13 mouse cellular contexts compared by ENCODE assay signal in the genomic region with DNA sequence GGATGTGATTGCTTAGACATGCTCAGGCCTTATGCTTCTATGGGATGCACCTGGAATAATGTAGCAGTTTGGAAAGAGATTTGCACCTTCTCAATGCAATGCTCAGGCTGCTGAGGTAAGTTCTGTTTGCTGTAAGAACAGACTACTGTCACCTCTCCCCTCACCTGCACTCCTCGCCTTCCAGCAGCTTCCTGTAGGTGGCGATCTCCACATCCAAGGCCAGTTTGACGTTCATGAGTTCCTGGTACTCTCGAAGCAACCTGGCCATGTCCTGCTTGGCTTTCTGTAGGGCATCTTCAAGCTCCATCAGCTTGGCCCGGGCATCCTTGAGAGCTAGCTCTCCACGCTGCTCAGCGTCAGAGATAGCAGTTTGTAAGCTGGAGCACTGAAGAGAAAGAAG. TPM values are rescaled to one million over a fixed set of nuclear protein-coding genes. Genes with fewer than 3 reads are reported as not detected.
DNase-seq lines count a peak whose midpoint lies in the region; ATAC-seq and TF ChIP-seq lines count a peak whose summit lies in the region.
"Had no signal": no experiment of that assay in that cellular context is flagged by ENCODE, and none has a peak within 500 bp of the region (broad histone marks: within the 10 kb centered on the region; RNA-seq: fewer than 3 reads in every experiment).

No protein-coding gene starts in this region.

- no peaks in the 10 kb centered on the region for H3K27me3 ChIP-seq in liver, adult 2 months (ENCODE audit: control insufficient read depth, insufficient read depth, low read length)
- H3K27me3 ChIP-seq in liver, embryonic 11.5 days (replicated peaks; ENCODE audit: control insufficient read depth, insufficient read depth, low read length) = no peaks in the 10 kb centered on the region

- no peak overlapping the region for H3K4me3 ChIP-seq in liver, adult 2 months (ENCODE audit: insufficient read depth, low read depth, low read length)
- H3K4me3 ChIP-seq in liver, embryonic 11.5 days (ENCODE audit: low read depth, low read length) = no peak overlapping the region

- no peaks in the 10 kb centered on the region for H3K9me3 ChIP-seq in liver, embryonic 11.5 days (ENCODE audit: control insufficient read depth, low read length)

- no peak for ATAC-seq in liver, embryonic 11.5 days (replicated peaks; ENCODE audit: low FRiP score)

- TF ChIP-seq POLR2A in liver, adult 2 months (IDR thresholded peaks at IDR 0.05; ENCODE audit: extremely low read depth, insufficient read depth, low read length) = no peak

- intact Hi-C loops in left cerebral cortex, postnatal 10 days (cut with DNase I) = no loop called here

- no peaks in the 10 kb centered on the region for H3K4me1 ChIP-seq in liver, adult 2 months (ENCODE audit: control insufficient read depth, insufficient read depth, low read length)
- H3K4me1 ChIP-seq in liver, embryonic 11.5 days (replicated peaks; ENCODE audit: control insufficient read depth, insufficient read depth, low read length) = no peaks in the 10 kb centered on the region

- H3K79me2 ChIP-seq in liver, adult 2 months (ENCODE audit: control insufficient read depth, insufficient read depth, low read length) = no peaks in the 10 kb centered on the region

- no peak overlapping the region for H3K27ac ChIP-seq in liver, adult 2 months (replicated peaks; ENCODE audit: insufficient read depth, low read depth, low read length)
- H3K27ac ChIP-seq in liver, embryonic 11.5 days (ENCODE audit: low read depth, low read length) = no peak overlapping the region
- H3K27ac ChIP-seq: macrophage had no signal

- H3K4me2 ChIP-seq in liver, embryonic 11.5 days = no peak overlapping the region

- 32% methylated on average over 7 of the region's 7 CpGs for WGBS in liver, adult 2 months
- WGBS in liver, embryonic 11.5 days = 36% methylated on average over 7 of the region's 7 CpGs

- peak; percentile 23 for DNase-seq in cerebellum, postnatal 10 days
- no peak for DNase-seq in cerebellum, postnatal 25 days
- DNase-seq in liver, adult 2 months (ENCODE audit: extremely low read depth, low read depth, low spot score) = peak; percentile 6
- DNase-seq in liver, embryonic 11.5 days (ENCODE audit: low spot score) = no peak
- DNase-seq in ES-CJ7 (ENCODE audit: low read depth, low spot score) = peak; percentile 14
- peak; percentile 12 for DNase-seq in lung, postnatal 14 days
- no peak for DNase-seq in left cerebral cortex, postnatal 10 days (ENCODE audit: extremely low spot score in 1 of 2, low spot score in 2 of 2)
- no peak for DNase-seq in layer of hippocampus, adult 9-10 months (ENCODE audit: low spot score)
- DNase-seq: heart, postnatal 36 days had no signal

- peak; percentile 45; the same call in 1 of the 2 replicates for TF ChIP-seq CTCF in liver, adult 2 months (IDR thresholded peaks at IDR 0.05; ENCODE audit: low read depth, low read length)

- H3K36me3 ChIP-seq in liver, adult 2 months (ENCODE audit: control insufficient read depth, insufficient read depth, low read length) = no peaks in the 10 kb centered on the region
- H3K36me3 ChIP-seq in liver, embryonic 11.5 days (ENCODE audit: control insufficient read depth, insufficient read depth, low read length) = no peaks in the 10 kb centered on the region

- H3K9ac ChIP-seq in liver, adult 2 months (ENCODE audit: low read depth, low read length) = no peak overlapping the region
- H3K9ac ChIP-seq in liver, embryonic 11.5 days (ENCODE audit: low read depth, low read length) = no peak overlapping the region

RNA-seq across cellular contexts. Expression of gene Krt90, which starts 5.0 kb away (rescaled TPM):
- total RNA-seq in liver, adult 2 months (2014; rRNA removed) = not detected in 2 replicates
- not detected in 2 replicates for polyA plus RNA-seq in liver, adult 2 months (2012; rRNA removed)
- polyA plus RNA-seq in liver, embryonic 11.5 days (2014; fragmentation: Nextera tagmentation; extraction: Ambion mirVana) = 0.06 and 0.08 TPM in 2 replicates
- not detected for total RNA-seq in left cerebral cortex, postnatal 10 days (2021)
- total RNA-seq: adrenal gland, adult 18-20 months; heart, postnatal 36 days had no signal
- polyA plus RNA-seq: macrophage had no signal

RNA-seq across cellular contexts. Expression of gene Krt75, which starts 5.9 kb away (rescaled TPM):
- not detected in 2 replicates for total RNA-seq in liver, adult 2 months (2014; rRNA removed)
- polyA plus RNA-seq in liver, adult 2 months (2012; rRNA removed) = not detected in 2 replicates
- polyA plus RNA-seq in liver, embryonic 11.5 days (2014; fragmentation: Nextera tagmentation; extraction: Ambion mirVana) = not detected in 2 replicates
- total RNA-seq in left cerebral cortex, postnatal 10 days (2021) = not detected
- total RNA-seq: adrenal gland, adult 18-20 months; heart, postnatal 36 days had no signal
- polyA plus RNA-seq: macrophage; neural tube, embryonic 11.5 days had no signal

RNA-seq across cellular contexts. Expression of gene Krt82, which starts 17.3 kb away (rescaled TPM):
- not detected in 2 replicates for total RNA-seq in liver, adult 2 months (2014; rRNA removed)
- not detected in 2 replicates for polyA plus RNA-seq in liver, adult 2 months (2012; rRNA removed)
- polyA plus RNA-seq in liver, embryonic 11.5 days (2014; fragmentation: Nextera tagmentation; extraction: Ambion mirVana) = not detected in 2 replicates
- not detected for total RNA-seq in left cerebral cortex, postnatal 10 days (2021)
- total RNA-seq: adrenal gland, adult 18-20 months; heart, postnatal 36 days; layer of hippocampus, postnatal 10 days had no signal
- polyA plus RNA-seq: macrophage; neural tube, embryonic 11.5 days had no signal

RNA-seq across cellular contexts. Expression of gene Krt84, which starts 35.2 kb away (rescaled TPM):
- not detected in 2 replicates for total RNA-seq in liver, adult 2 months (2014; rRNA removed)
- not detected in 2 replicates for polyA plus RNA-seq in liver, adult 2 months (2012; rRNA removed)
- not detected in 2 replicates for polyA plus RNA-seq in liver, embryonic 11.5 days (2014; fragmentation: Nextera tagmentation; extraction: Ambion mirVana)
- not detected for total RNA-seq in left cerebral cortex, postnatal 10 days (2021)
- total RNA-seq: adrenal gland, adult 18-20 months; heart, postnatal 36 days; layer of hippocampus, postnatal 10 days had no signal
- polyA plus RNA-seq: macrophage; neural tube, embryonic 11.5 days had no signal

RNA-seq across cellular contexts. Expression of gene Gm49425, which starts 50.7 kb away (rescaled TPM):
- total RNA-seq in liver, adult 2 months (2014; rRNA removed) = not detected in 2 replicates
- polyA plus RNA-seq in liver, adult 2 months (2012; rRNA removed) = not detected in 2 replicates
- polyA plus RNA-seq in liver, embryonic 11.5 days (2014; fragmentation: Nextera tagmentation; extraction: Ambion mirVana) = not detected in 2 replicates
- total RNA-seq in left cerebral cortex, postnatal 10 days (2021) = not detected
- total RNA-seq: adrenal gland, adult 18-20 months; heart, postnatal 36 days; layer of hippocampus, postnatal 10 days had no signal
- polyA plus RNA-seq: macrophage; neural tube, embryonic 11.5 days had no signal

Comparison
In these comparisons a context has a peak if more than half of its experiments do, and no peak if none do; other contexts are left out.
1. DNase-seq: peak in cerebellum, postnatal 10 days (2 of 2), liver, adult 2 months (single experiment), ES-CJ7 (single experiment) and lung, postnatal 14 days (single experiment); none in cerebellum, postnatal 25 days (0 of 2), liver, embryonic 11.5 days (single experiment), left cerebral cortex, postnatal 10 days (0 of 2) and layer of hippocampus, adult 9-10 months (single experiment).